Mouse (Mus musculus) MEL (cell line): ENCODE data around the gene Sec11a. TPM values are rescaled to one million over a fixed set of nuclear protein-coding genes. Genes with fewer than 3 reads are reported as not detected.

Experiments
- DNase-seq: peaks from one replicate; pipeline ENCODE4 v3.0.0; 2011; ENCODE audit warnings: low read depth, low spot score
- H3K27ac ChIP-seq: 2 replicates; pipeline ENCODE4 v1.5.1; 2012; ENCODE audit warnings: low read depth, mild to moderate bottlenecking, control low read depth, low read length, moderate library complexity; ENCODE audit not compliant: control insufficient read depth
- H3K27me3 ChIP-seq, 2 experiments: fragments of 150-350 bp in 1 of 2; sonication (generic) in 1 of 2; 2 replicates each; pipeline ENCODE4 v1.6.1; 2012; ENCODE audit warnings: low read length in 2 of 2, mild to moderate bottlenecking in 2 of 2, improper control_type of control experiment in 1 of 2, moderate library complexity in 1 of 2; ENCODE audit not compliant: insufficient read depth in 2 of 2, control insufficient read depth in 1 of 2
- H3K36me3 ChIP-seq, 2 experiments: 2 replicates each; pipeline ENCODE4 v1.6.1; 2012 to 2014; ENCODE audit warnings: low read length in 2 of 2, improper control_type of control experiment in 1 of 2, inconsistent platforms in 1 of 2, mild to moderate bottlenecking in 1 of 2; ENCODE audit not compliant: insufficient read depth in 2 of 2, control insufficient read depth in 1 of 2
- H3K4me1 ChIP-seq, 2 experiments: fragments of 150-350 bp in 1 of 2; sonication (generic) in 1 of 2; 2 replicates each; pipeline ENCODE4 v1.6.1; 2012; ENCODE audit warnings: low read length in 2 of 2, improper control_type of control experiment in 1 of 2, mild to moderate bottlenecking in 1 of 2; ENCODE audit not compliant: insufficient read depth in 2 of 2, control insufficient read depth in 1 of 2
- H3K4me3 ChIP-seq, 2 experiments: fragments of 150-350 bp in 1 of 2; sonication (generic) in 1 of 2; 2 replicates each; pipeline ENCODE4 v1.5.1; 2012; ENCODE audit warnings: low read depth in 2 of 2, low read length in 2 of 2, mild to moderate bottlenecking in 2 of 2, moderate library complexity in 2 of 2, control low read depth in 1 of 2, improper control_type of control experiment in 1 of 2; ENCODE audit not compliant: control insufficient read depth in 1 of 2, insufficient read depth in 1 of 2
- H3K79me2 ChIP-seq: 2 replicates; pipeline ENCODE4 v1.6.1; 2012; ENCODE audit warnings: mild to moderate bottlenecking, low read length, moderate library complexity; ENCODE audit not compliant: control insufficient read depth, poor library complexity, insufficient read depth
- H3K9ac ChIP-seq: 2 replicates; pipeline ENCODE4 v1.6.1; 2012; ENCODE audit warnings: low read depth, mild to moderate bottlenecking, control low read depth, low read length, moderate library complexity; ENCODE audit not compliant: control insufficient read depth, poor library complexity, severe bottlenecking
- H3K9me3 ChIP-seq: fragments of 150-350 bp; sonication (generic); replicated peaks from 2 replicates; pipeline ENCODE4 v1.6.1; 2012; ENCODE audit warnings: mild to moderate bottlenecking, low read length, improper control_type of control experiment, moderate library complexity; ENCODE audit not compliant: insufficient read depth
- CHD1 ChIP-seq: IDR thresholded peaks from 2 replicates; pipeline ENCODE4 v1.6.1; 2012; ENCODE audit warnings: low read depth, mild to moderate bottlenecking, inconsistent platforms, low read length, improper control_type of control experiment
- CHD2 ChIP-seq: IDR thresholded peaks from 2 replicates; pipeline ENCODE4 v1.6.1; 2011; ENCODE audit warnings: low read length, improper control_type of control experiment
- CTCF ChIP-seq, 3 experiments: IDR thresholded peaks in 2 of 3; conservative IDR thresholded peaks in 1 of 3; 2 replicates each; pipeline ENCODE4 v1.5.1; 2011 to 2012; ENCODE audit warnings: low read length in 3 of 3, low read depth in 2 of 3, mild to moderate bottlenecking in 2 of 3, improper control_type of control experiment in 1 of 3, inconsistent platforms in 1 of 3, mixed read lengths in 1 of 3, moderate library complexity in 1 of 3; ENCODE audit not compliant: control insufficient read depth in 1 of 3, insufficient read depth in 1 of 3, poor library complexity in 1 of 3, severe bottlenecking in 1 of 3
- ELF1 ChIP-seq: IDR thresholded peaks from 2 replicates; pipeline ENCODE4 v1.6.1; 2014; ENCODE audit warnings: low read depth, mild to moderate bottlenecking, inconsistent platforms, low read length, improper control_type of control experiment, moderate library complexity
- EP300 ChIP-seq, 2 experiments: IDR thresholded peaks; 2 replicates each; pipeline ENCODE4 v1.6.1; 2011; ENCODE audit warnings: improper control_type of control experiment in 2 of 2, low read length in 2 of 2, low read depth in 1 of 2, mild to moderate bottlenecking in 1 of 2
- ETS1 ChIP-seq: IDR thresholded peaks from 2 replicates; pipeline ENCODE4 v1.6.1; 2012; ENCODE audit warnings: low read depth, mild to moderate bottlenecking, inconsistent platforms, low read length, improper control_type of control experiment, moderate library complexity
- GABPA ChIP-seq: IDR thresholded peaks from 2 replicates; pipeline ENCODE4 v1.6.1; 2012; ENCODE audit warnings: low read depth, mild to moderate bottlenecking, inconsistent platforms, low read length, improper control_type of control experiment, moderate library complexity
- HCFC1 ChIP-seq: IDR thresholded peaks from 2 replicates; pipeline ENCODE4 v1.6.1; 2012; ENCODE audit warnings: low read depth, mild to moderate bottlenecking, inconsistent platforms, low read length, improper control_type of control experiment, moderate library complexity
- KAT2A ChIP-seq: conservative IDR thresholded peaks from 2 replicates; pipeline ENCODE4 v1.6.1; 2012; ENCODE audit warnings: low read depth, low read length, improper control_type of control experiment, inconsistent platforms
- MAFK ChIP-seq: IDR thresholded peaks from 2 replicates; pipeline ENCODE4 v1.6.1; 2011; ENCODE audit warnings: low read depth, mild to moderate bottlenecking, low read length, improper control_type of control experiment, borderline replicate concordance
- MAX ChIP-seq: IDR thresholded peaks from 2 replicates; pipeline ENCODE4 v1.6.1; 2011; ENCODE audit warnings: low read length, improper control_type of control experiment
- MXI1 ChIP-seq: IDR thresholded peaks from 2 replicates; pipeline ENCODE4 v1.6.1; 2011; ENCODE audit warnings: mild to moderate bottlenecking, low read depth, low read length, improper control_type of control experiment
- MYB ChIP-seq: IDR thresholded peaks from 2 replicates; pipeline ENCODE4 v1.6.1; 2011; ENCODE audit warnings: mild to moderate bottlenecking, low read depth, low read length, improper control_type of control experiment
- NELFE ChIP-seq: IDR thresholded peaks from 2 replicates; pipeline ENCODE4 v1.6.1; 2011; ENCODE audit warnings: low read depth, low read length, improper control_type of control experiment
- NRF1 ChIP-seq: IDR thresholded peaks from 2 replicates; pipeline ENCODE4 v1.6.1; 2014; ENCODE audit warnings: low read depth, mild to moderate bottlenecking, inconsistent platforms, low read length, improper control_type of control experiment, moderate library complexity; ENCODE audit not compliant: poor library complexity, insufficient read depth, severe bottlenecking
- POLR2A ChIP-seq, 2 experiments: IDR thresholded peaks; 2 replicates each; pipeline ENCODE4 v1.6.1; 2011 to 2012; ENCODE audit warnings: low read length in 2 of 2, mild to moderate bottlenecking in 2 of 2, control low read depth in 1 of 2, improper control_type of control experiment in 1 of 2, low read depth in 1 of 2, moderate library complexity in 1 of 2; ENCODE audit not compliant: control insufficient read depth in 1 of 2, insufficient read depth in 1 of 2, poor library complexity in 1 of 2
- RAD21 ChIP-seq: IDR thresholded peaks from 2 replicates; pipeline ENCODE4 v1.6.1; 2011; ENCODE audit warnings: mild to moderate bottlenecking, low read depth, low read length, improper control_type of control experiment
- SIN3A ChIP-seq: IDR thresholded peaks from 2 replicates; pipeline ENCODE4 v1.6.1; 2012; ENCODE audit warnings: low read length, improper control_type of control experiment, inconsistent platforms
- SMC3 ChIP-seq: IDR thresholded peaks from 2 replicates; pipeline ENCODE4 v1.6.1; 2011; ENCODE audit warnings: low read depth, low read length, improper control_type of control experiment
- TAL1 ChIP-seq: IDR thresholded peaks from 2 replicates; pipeline ENCODE4 v1.6.1; 2012; ENCODE audit warnings: mild to moderate bottlenecking, inconsistent platforms, low read length, moderate library complexity, mixed read lengths
- TBP ChIP-seq: IDR thresholded peaks from 2 replicates; pipeline ENCODE4 v1.8.0; 2011; ENCODE audit warnings: low read depth, low read length, improper control_type of control experiment
- TCF12 ChIP-seq: IDR thresholded peaks from 2 replicates; pipeline ENCODE4 v1.6.1; 2014; ENCODE audit warnings: low read depth, mild to moderate bottlenecking, inconsistent platforms, low read length, improper control_type of control experiment, moderate library complexity
- UBTF ChIP-seq: IDR thresholded peaks from 2 replicates; pipeline ENCODE4 v1.6.1; 2012; ENCODE audit warnings: low read depth, mild to moderate bottlenecking, inconsistent platforms, low read length, improper control_type of control experiment, moderate library complexity, borderline replicate concordance; ENCODE audit not compliant: insufficient read depth
- USF1 ChIP-seq: IDR thresholded peaks from 2 replicates; pipeline ENCODE4 v1.6.1; 2014; ENCODE audit warnings: low read depth, mild to moderate bottlenecking, inconsistent platforms, low read length, improper control_type of control experiment, moderate library complexity
- ZC3H11A ChIP-seq: IDR thresholded peaks from 2 replicates; pipeline ENCODE4 v1.6.1; 2012; ENCODE audit warnings: low read depth, mild to moderate bottlenecking, inconsistent platforms, low read length, improper control_type of control experiment
- ZNF384 ChIP-seq: IDR thresholded peaks from 2 replicates; pipeline ENCODE4 v1.6.1; 2012; ENCODE audit warnings: low read depth, mild to moderate bottlenecking, inconsistent platforms, low read length, improper control_type of control experiment
- polyA plus RNA-seq, 2 experiments: library from polyadenylated mRNA; stranded (reverse) in 1 of 2; unstranded in 1 of 2; fragments of >175 nt in 1 of 2; fragments of >200 nt in 1 of 2; gene quantifications; 2 replicates each; pipeline versions ENCODE4 v1.2.1 to v1.2.4; 2012; ENCODE audit warnings: low replicate concordance in 2 of 2, low read depth in 1 of 2; ENCODE audit not compliant: insufficient read length in 2 of 2, insufficient read depth in 1 of 2, missing spikeins in 1 of 2
- total RNA-seq: library from RNA; depleted of rRNA; stranded (reverse); fragments of 300-350 nt; gene quantifications from 2 replicates; pipeline ENCODE4 v1.2.3, GENCODE M21; 2012

Gene Sec11a
- total and polyA plus RNA-seq, 3 experiments, result 114 to 144 TPM; not detected in 1

DNA sequence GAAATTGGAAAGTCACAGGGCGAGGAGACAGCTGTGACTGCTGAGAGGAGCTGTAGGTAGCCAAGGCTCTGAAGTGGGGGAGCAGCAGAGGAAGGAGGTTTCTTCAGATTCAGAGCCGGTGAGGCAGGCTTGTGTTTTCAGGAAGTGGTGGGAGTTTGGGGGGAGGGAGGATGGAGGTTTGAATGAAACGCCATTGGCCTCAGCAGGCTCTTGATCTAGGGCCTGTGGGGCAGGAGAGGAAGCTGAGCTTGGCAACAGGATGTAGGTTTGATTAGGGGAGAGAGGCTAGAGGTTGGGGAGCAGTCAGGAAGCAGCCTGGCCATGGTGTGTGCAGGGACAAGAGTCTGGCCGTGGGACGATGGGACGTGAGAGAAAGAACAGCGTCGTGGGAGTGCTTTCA, 82.7 kb downstream of the Sec11a start (continued):
- TF ChIP-seq TBP (no peak; the same call in 1 of the 2 replicates), ZNF384 (no peak), POLR2A (IDR thresholded peaks at IDR 0.05; ENCODE audit: control insufficient read depth in 1 of 2, insufficient read depth in 1 of 2, low read depth in 1 of 2, low read length in 2 of 2, poor library complexity in 1 of 2) (peak in 1 of 2 experiments; percentile 56; a peak in 1 of 4 replicates), ZC3H11A (no peak), CHD2 (no peak), EP300 (IDR thresholded peaks at IDR 0.05; ENCODE audit: low read depth in 1 of 2, low read length in 2 of 2) (peak; percentile 39 to 46; a peak in 1 of 4 replicates), RAD21 (no peak), NELFE (no peak), TAL1 (no peak), SIN3A (peak; percentile 33; the same call in 1 of the 2 replicates), ETS1 (no peak), TCF12 (no peak), CHD1 (no peak), MXI1 (0 out of 2 replicates have a peak, but pooled peaks have one; percentile 32), NRF1 (no peak), CTCF (IDR thresholded peaks at IDR 0.05 in 2 of 3, conservative IDR thresholded peaks at IDR 0.05 in 1 of 3; ENCODE audit: control insufficient read depth in 1 of 3, insufficient read depth in 1 of 3, low read depth in 2 of 3, low read length in 3 of 3, poor library complexity in 1 of 3, severe bottlenecking in 1 of 3) (no peak), UBTF (no peak), GABPA (no peak), HCFC1 (peak; percentile 52; the same call in 1 of the 2 replicates), SMC3 (no peak), MAX (no peak)

DNA sequence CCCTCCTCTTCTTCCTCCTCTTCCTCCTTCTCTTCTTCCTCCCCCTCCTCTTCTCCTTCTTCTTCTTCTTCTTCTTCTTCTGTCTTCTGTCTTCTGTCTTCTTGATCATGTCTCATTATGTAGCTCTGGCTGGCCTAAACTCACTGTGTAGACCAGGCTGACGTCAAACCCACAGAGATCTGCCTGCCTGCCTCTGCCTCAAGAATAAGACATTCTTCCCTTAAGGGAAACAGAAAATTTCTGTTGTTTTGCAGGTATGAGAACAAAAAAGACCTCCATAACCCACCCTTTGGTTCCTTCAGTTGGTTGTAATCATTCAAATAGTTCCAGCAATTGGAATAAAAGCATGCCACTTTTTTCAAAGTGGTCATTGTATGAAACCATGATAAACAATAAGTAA, 83.4 kb downstream of the Sec11a start:
- Histone ChIP-seq H3K4me1 (peaks cover 17 to 30% of the 10 kb centered on the region in 2 experiments), H3K4me3 (no peak overlapping the region), H3K36me3 (peaks cover 0 to 28% of the 10 kb centered on the region in 2 experiments; a peak in 2 of 4 replicates), H3K79me2 (no peaks in the 10 kb centered on the region), H3K9ac (no peak overlapping the region), H3K9me3 (no peaks in the 10 kb centered on the region), H3K27ac (no peak overlapping the region), H3K27me3 (no peaks in the 10 kb centered on the region)
- DNase-seq, result no peak
- TF ChIP-seq MYB (no peak), SMC3 (no peak), ETS1 (no peak), MXI1 (no peak), CHD1 (no peak), MAFK (no peak), USF1 (no peak), GABPA (no peak), ELF1 (no peak), CTCF (IDR thresholded peaks at IDR 0.05 in 2 of 3, conservative IDR thresholded peaks at IDR 0.05 in 1 of 3; ENCODE audit: control insufficient read depth in 1 of 3, insufficient read depth in 1 of 3, low read depth in 2 of 3, low read length in 3 of 3, poor library complexity in 1 of 3, severe bottlenecking in 1 of 3) (no peak), KAT2A (no peak), ZNF384 (no peak), CHD2 (no peak)
